Mouse (Mus musculus) adrenal gland, adult 2 months (tissue): ENCODE results near the gene Isg15. TPM values are rescaled to one million over a fixed set of nuclear protein-coding genes. Genes with fewer than 3 reads are reported as not detected.

Experiments
- DNase-seq: peaks from one replicate; pipeline ENCODE4 v3.0.0; 2021
- long read RNA-seq: library from polyadenylated mRNA; stranded (forward); transcript quantifications from one replicate; pipeline ENCODE4 v2.0.0, GENCODE M21; 2021
- polyA plus RNA-seq: library from polyadenylated mRNA; depleted of rRNA; stranded (reverse); fragments of >200 nt; gene quantifications from 2 replicates; pipeline ENCODE4 v1.2.3, GENCODE M21; 2012; rRNA removed
- total RNA-seq, 2 experiments: library from RNA; stranded (reverse); gene quantifications; 2 replicates each; pipeline ENCODE4 v1.2.3; 2021

The Isg15 gene
- 1 to 10 TPM; 4.3 to 5.4 TPM for total RNA-seq
- polyA plus RNA-seq, result 9.1 and 12.1 TPM in 2 replicates
- long read RNA-seq, partial matches to known transcripts, result 0 of 2 reads
- long read RNA-seq, other reads (novel, unspliced or antisense), result 0 of 2 reads

GRCm38 (mm10) chr4:156200623-156201475 lies at the start of gene Isg15:
Gene Isg15 (minus strand): TSS chr4:156200818.
- peak; percentile 49 for DNase-seq

- DNase-seq, result no peak
Observed at GRCm38 (mm10) chr4:156249567-156249966, 48.9 kb upstream of the Isg15 start.

GRCm38 (mm10) chr4:156236651-156237447 lies 36.2 kb upstream of the Isg15 start:
- no peak for DNase-seq

- DNase-seq, result peak; percentile 95
Observed at GRCm38 (mm10) chr4:156235808-156236533, 35.4 kb upstream of the Isg15 start, which contains the start of gene Noc2l. Gene Noc2l (plus strand): TSS chr4:156236010.

GRCm38 (mm10) chr4:156235360-156235770 lies 34.7 kb upstream of the Isg15 start:
- DNase-seq, result no peak

GRCm38 (mm10) chr4:156234701-156235213 lies 34.1 kb upstream of the Isg15 start, which contains the start of gene Plekhn1:
Gene Plekhn1 (minus strand): TSS chr4:156234857.
- peak; percentile 90 for DNase-seq

- DNase-seq, result peak; percentile 61
Observed at GRCm38 (mm10) chr4:156234021-156234501, 33.4 kb upstream of the Isg15 start.

- DNase-seq, result peak; percentile 64
Observed at GRCm38 (mm10) chr4:156228393-156229024, 27.9 kb upstream of the Isg15 start.

- no peak for DNase-seq
Observed at GRCm38 (mm10) chr4:156227752-156228392, 27.3 kb upstream of the Isg15 start.

GRCm38 (mm10) chr4:156224276-156224675 lies 23.7 kb upstream of the Isg15 start:
- no peak for DNase-seq

- DNase-seq, result no peak
Observed at GRCm38 (mm10) chr4:156219936-156220335, 19.3 kb upstream of the Isg15 start.

- no peak for DNase-seq
Observed at GRCm38 (mm10) chr4:156217838-156218237, 17.2 kb upstream of the Isg15 start.

GRCm38 (mm10) chr4:156217022-156217669 lies 16.5 kb upstream of the Isg15 start:
- no peak for DNase-seq

- DNase-seq, result peak; percentile 31
Observed at GRCm38 (mm10) chr4:156216196-156216595, 15.6 kb upstream of the Isg15 start.

- DNase-seq, result peak; percentile 95
Observed at GRCm38 (mm10) chr4:156215649-156216048, 15.0 kb upstream of the Isg15 start, which contains the start of gene Perm1. Gene Perm1 (plus strand): TSS chr4:156215868.

GRCm38 (mm10) chr4:156213134-156213533 lies 12.5 kb upstream of the Isg15 start:
- DNase-seq, result no peak

GRCm38 (mm10) chr4:156209963-156210635 lies 9.5 kb upstream of the Isg15 start:
- no peak for DNase-seq

- no peak for DNase-seq
Observed at GRCm38 (mm10) chr4:156208872-156209271, 8.3 kb upstream of the Isg15 start.
